Mouse (Mus musculus): ENCODE measurements at regions not wholly inside any gene's neighbourhood (a gene's known extent, or its start where the extent isn't known, plus 50 kb on each side); places are given as distances from the start of the nearest gene placed in this dataset.

- peak; percentile 8 to 21 for DNase-seq (ENCODE audit: low spot score in 2 of 2)
Observed at GRCm38 (mm10) chr1:26909926-26910665, 222.8 kb upstream of the 4931408C20Rik start.

GRCm38 (mm10) chr1:26902306-26902705, 215.0 kb upstream of the 4931408C20Rik start:
- DNase-seq (ENCODE audit: low spot score in 2 of 2), result no peak

GRCm38 (mm10) chr1:26857433-26857832, 170.2 kb upstream of the 4931408C20Rik start:
- no peak for DNase-seq (ENCODE audit: low spot score in 2 of 2)

GRCm38 (mm10) chr1:26853802-26854201, 166.5 kb upstream of the 4931408C20Rik start:
- no peak for DNase-seq (ENCODE audit: low spot score in 2 of 2)

- no peak for DNase-seq (ENCODE audit: low spot score in 2 of 2)
Observed at GRCm38 (mm10) chr1:26809259-26809658, 122.0 kb upstream of the 4931408C20Rik start.

- DNase-seq (ENCODE audit: low spot score in 2 of 2), result no peak
Observed at GRCm38 (mm10) chr1:26765076-26765475, 77.8 kb upstream of the 4931408C20Rik start.
